Mouse (Mus musculus): Measurements from ENCODE around the gene Clba1.
A peak's percentile ranks its signal among the peaks of the same experiment; 100 is the strongest.
"Not testable (repeated sequence)": the region's sequence is repeated elsewhere in the genome, so short reads cannot be mapped to it uniquely, and the experiment has no call there.

Gene Clba1

GRCm38 (mm10) chr12:112814682-112815470 is 6.1 kb downstream of the Clba1 start:
- no peaks in the 10 kb centered on the region for H3K9me3 ChIP-seq (ENCODE audit: low read length)
- H3K4me1 ChIP-seq (replicated peaks; ENCODE audit: low read depth, low read length), result peaks cover 59% of the 10 kb centered on the region
- peaks cover 12% of the 10 kb centered on the region for H3K27me3 ChIP-seq (ENCODE audit: insufficient read depth, low read length)
- H3K36me3 ChIP-seq (ENCODE audit: insufficient read depth, low read length), result peaks cover 89% of the 10 kb centered on the region
- no peak overlapping the region for H3K4me3 ChIP-seq (replicated peaks; ENCODE audit: low read length)
- TF ChIP-seq POU5F1 (IDR thresholded peaks at IDR 0.05; ENCODE audit: borderline replicate concordance, low read length) (no peak), NANOG (IDR thresholded peaks at IDR 0.05; ENCODE audit: borderline replicate concordance, low read length) (no peak), CTCF (conservative IDR thresholded peaks at IDR 0.05; ENCODE audit: low read length) (no peak)

- Histone ChIP-seq H3K4me1 (replicated peaks; ENCODE audit: low read depth, low read length) (peaks cover 59% of the 10 kb centered on the region), H3K36me3 (ENCODE audit: insufficient read depth, low read length) (peaks cover 97% of the 10 kb centered on the region), H3K9me3 (ENCODE audit: low read length) (no peaks in the 10 kb centered on the region), H3K4me3 (replicated peaks; ENCODE audit: low read length) (no peak overlapping the region), H3K27me3 (ENCODE audit: insufficient read depth, low read length) (no peaks in the 10 kb centered on the region)
- TF ChIP-seq POU5F1 (IDR thresholded peaks at IDR 0.05; ENCODE audit: borderline replicate concordance, low read length) (no peak), CTCF (conservative IDR thresholded peaks at IDR 0.05; ENCODE audit: low read length) (peak; percentile 97)
Observed at GRCm38 (mm10) chr12:112816294-112816693, 7.6 kb downstream of the Clba1 start.

DNA sequence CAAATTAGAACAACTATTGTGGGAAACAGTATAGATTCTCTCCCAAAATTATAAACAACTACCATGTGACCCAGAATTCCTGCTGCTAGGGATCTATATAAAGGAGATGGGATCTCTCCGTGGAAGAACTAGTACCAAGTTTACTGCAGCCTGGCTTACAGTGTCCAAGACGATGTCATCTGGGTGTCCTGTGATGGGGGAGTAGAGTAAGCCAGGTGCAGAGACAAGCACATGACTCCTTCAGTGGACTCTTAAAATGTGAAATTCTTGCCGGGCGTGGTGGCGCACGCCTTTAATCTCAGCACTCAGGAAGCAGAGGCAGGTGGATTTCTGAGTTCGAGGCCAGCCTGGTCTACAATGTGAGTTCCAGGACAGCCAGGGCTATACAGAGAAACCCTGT is 8.1 kb downstream of the Clba1 start:
- H3K4me1 ChIP-seq (replicated peaks; ENCODE audit: low read depth, low read length), result peaks cover 64% of the 10 kb centered on the region
- H3K27me3 ChIP-seq (ENCODE audit: insufficient read depth, low read length); H3K9me3 ChIP-seq (ENCODE audit: low read length); H3K4me3 ChIP-seq (replicated peaks; ENCODE audit: low read length): not testable (repeated sequence)
- H3K36me3 ChIP-seq (ENCODE audit: insufficient read depth, low read length), result peaks cover 98% of the 10 kb centered on the region

DNA sequence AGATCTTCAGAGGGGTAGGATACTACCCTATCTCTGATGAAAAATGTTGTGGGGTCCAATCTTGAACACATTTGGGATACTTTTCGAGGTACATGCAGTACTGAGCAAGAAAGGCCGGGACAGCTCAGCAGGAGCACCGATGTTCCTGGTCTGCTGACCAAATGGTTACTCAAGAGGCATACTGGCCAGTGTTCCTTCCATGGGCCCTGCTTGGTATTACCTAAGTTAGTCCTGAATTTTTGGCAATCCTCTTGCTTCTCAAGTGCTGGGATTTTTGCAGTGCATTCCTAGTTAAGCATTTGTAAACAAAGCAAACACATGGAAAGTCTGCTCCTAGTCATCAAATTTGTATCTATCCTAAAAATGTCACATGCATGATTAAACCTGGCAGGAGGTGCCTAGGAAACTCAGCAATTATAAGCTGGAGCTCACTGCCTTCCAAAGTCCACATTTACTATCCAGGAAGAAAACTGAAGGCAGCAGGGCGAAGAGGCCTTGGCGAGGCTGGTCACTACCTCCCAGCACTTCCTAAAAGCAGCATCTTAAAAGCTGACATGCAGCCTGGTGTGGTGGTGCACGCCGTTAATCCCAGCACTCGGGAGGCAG is 10.4 kb downstream of the Clba1 start:
- Histone ChIP-seq H3K36me3 (ENCODE audit: insufficient read depth, low read length) (peaks cover 96% of the 10 kb centered on the region), H3K9me3 (ENCODE audit: low read length) (no peaks in the 10 kb centered on the region)
- no peak for TF ChIP-seq POU5F1 (IDR thresholded peaks at IDR 0.05; ENCODE audit: borderline replicate concordance, low read length)
- TF ChIP-seq CTCF (conservative IDR thresholded peaks at IDR 0.05; ENCODE audit: low read length), result no peak
- TF ChIP-seq NANOG (IDR thresholded peaks at IDR 0.05; ENCODE audit: borderline replicate concordance, low read length), result no peak

DNA sequence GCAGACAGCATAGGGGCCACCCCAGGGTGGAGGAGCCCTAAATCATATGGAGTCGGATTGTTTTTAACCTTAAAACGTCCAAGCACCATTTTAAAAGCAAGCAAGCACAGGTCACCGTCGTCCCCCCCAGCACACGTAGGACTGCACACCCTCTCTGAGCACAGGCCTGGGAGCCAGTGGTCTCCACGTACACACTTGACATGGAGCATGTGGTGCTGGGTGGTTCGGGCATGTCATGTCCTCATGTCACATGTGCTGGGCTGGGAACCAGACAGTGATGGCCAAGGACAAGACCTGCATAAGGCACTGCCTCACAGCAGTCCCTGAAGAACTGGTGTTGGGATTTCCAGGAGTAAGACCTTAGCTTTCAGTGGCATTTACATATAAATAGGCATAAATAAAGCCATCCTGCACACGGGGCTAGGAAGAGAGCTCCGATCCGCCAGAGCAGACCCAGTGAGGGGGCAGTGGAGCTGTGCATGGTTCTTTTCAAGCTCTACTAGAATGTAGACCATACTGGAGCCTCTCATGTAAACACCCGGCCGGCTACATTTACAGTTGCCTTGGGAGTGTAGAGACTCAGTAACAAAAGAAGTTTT is 11.8 kb downstream of the Clba1 start:
- Histone ChIP-seq H3K4me1 (replicated peaks; ENCODE audit: low read depth, low read length) (peaks cover 86% of the 10 kb centered on the region), H3K36me3 (ENCODE audit: insufficient read depth, low read length) (peaks cover 96% of the 10 kb centered on the region), H3K27me3 (ENCODE audit: insufficient read depth, low read length) (no peaks in the 10 kb centered on the region), H3K4me3 (replicated peaks; ENCODE audit: low read length) (peak overlapping the region; percentile 41), H3K9me3 (ENCODE audit: low read length) (no peaks in the 10 kb centered on the region)
- TF ChIP-seq CTCF (conservative IDR thresholded peaks at IDR 0.05; ENCODE audit: low read length) (no peak), POU5F1 (IDR thresholded peaks at IDR 0.05; ENCODE audit: borderline replicate concordance, low read length) (no peak), NANOG (IDR thresholded peaks at IDR 0.05; ENCODE audit: borderline replicate concordance, low read length) (no peak)

More for the DNA sequence above, 10.4 kb downstream of the Clba1 start:
- Histone ChIP-seq H3K4me1 (replicated peaks; ENCODE audit: low read depth, low read length) (peaks cover 84% of the 10 kb centered on the region), H3K4me3 (replicated peaks; ENCODE audit: low read length) (no peak overlapping the region), H3K27me3 (ENCODE audit: insufficient read depth, low read length) (no peaks in the 10 kb centered on the region)

DNA sequence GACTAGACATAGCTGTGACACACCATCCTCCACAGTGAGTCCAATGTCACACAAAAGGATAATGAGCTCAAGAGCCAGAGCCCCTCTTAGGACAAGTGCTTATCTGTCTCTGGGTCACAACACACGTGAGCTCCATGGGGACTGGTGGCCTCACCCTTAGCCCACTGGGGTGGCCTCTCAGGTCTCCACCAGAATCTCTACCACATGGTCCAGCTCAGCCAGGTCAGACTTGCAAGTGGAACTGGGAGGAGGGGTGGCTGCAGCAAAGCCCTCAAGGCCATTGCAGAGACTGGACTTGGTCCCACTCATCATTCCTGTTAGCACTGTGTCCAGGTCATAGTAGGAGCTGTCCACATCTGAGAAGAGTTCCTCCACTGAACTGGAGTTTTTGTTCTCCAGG is 12.5 kb downstream of the Clba1 start:
- Histone ChIP-seq H3K36me3 (ENCODE audit: insufficient read depth, low read length) (peaks cover 96% of the 10 kb centered on the region), H3K4me1 (replicated peaks; ENCODE audit: low read depth, low read length) (peaks cover 94% of the 10 kb centered on the region), H3K9me3 (ENCODE audit: low read length) (no peaks in the 10 kb centered on the region), H3K4me3 (replicated peaks; ENCODE audit: low read length) (peak overlapping the region; percentile 50), H3K27me3 (ENCODE audit: insufficient read depth, low read length) (no peaks in the 10 kb centered on the region)
- TF ChIP-seq CTCF (conservative IDR thresholded peaks at IDR 0.05; ENCODE audit: low read length) (no peak), NANOG (IDR thresholded peaks at IDR 0.05; ENCODE audit: borderline replicate concordance, low read length) (no peak), POU5F1 (IDR thresholded peaks at IDR 0.05; ENCODE audit: borderline replicate concordance, low read length) (no peak)

GRCm38 (mm10) chr12:112821974-112822373 is 13.2 kb downstream of the Clba1 start:
- peaks cover 96% of the 10 kb centered on the region for H3K36me3 ChIP-seq (ENCODE audit: insufficient read depth, low read length)
- H3K9me3 ChIP-seq (ENCODE audit: low read length), result no peaks in the 10 kb centered on the region
- TF ChIP-seq NANOG (IDR thresholded peaks at IDR 0.05; ENCODE audit: borderline replicate concordance, low read length), result no peak
- no peak for TF ChIP-seq POU5F1 (IDR thresholded peaks at IDR 0.05; ENCODE audit: borderline replicate concordance, low read length)
- TF ChIP-seq CTCF (conservative IDR thresholded peaks at IDR 0.05; ENCODE audit: low read length), result no peak
- peaks cover 98% of the 10 kb centered on the region for H3K4me1 ChIP-seq (replicated peaks; ENCODE audit: low read depth, low read length)
- no peaks in the 10 kb centered on the region for H3K27me3 ChIP-seq (ENCODE audit: insufficient read depth, low read length)
- H3K4me3 ChIP-seq (replicated peaks; ENCODE audit: low read length), result peak overlapping the region; percentile 50

DNA sequence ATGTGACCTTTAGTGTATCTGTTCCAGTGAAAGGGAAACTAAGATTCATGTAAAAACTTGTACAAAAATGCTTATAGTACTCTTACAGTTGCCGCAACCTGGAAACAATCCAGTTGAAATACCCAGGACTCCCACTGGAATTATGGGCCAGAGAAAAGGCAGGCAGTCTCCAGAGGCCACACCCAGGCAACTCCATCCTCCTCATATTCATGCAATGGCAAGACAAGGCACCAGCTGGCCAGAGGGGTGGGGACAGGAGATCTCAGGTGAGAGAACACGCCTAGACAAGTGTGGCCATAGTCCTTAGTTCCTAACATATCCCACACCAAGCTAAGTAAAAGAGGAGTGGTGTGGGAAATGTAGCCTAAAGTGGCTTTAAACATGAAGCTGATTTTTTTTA is 13.9 kb downstream of the Clba1 start:
- TF ChIP-seq NANOG (IDR thresholded peaks at IDR 0.05; ENCODE audit: borderline replicate concordance, low read length) (no peak), CTCF (conservative IDR thresholded peaks at IDR 0.05; ENCODE audit: low read length) (no peak), POU5F1 (IDR thresholded peaks at IDR 0.05; ENCODE audit: borderline replicate concordance, low read length) (no peak)
- Histone ChIP-seq H3K36me3 (ENCODE audit: insufficient read depth, low read length) (peaks cover 96% of the 10 kb centered on the region), H3K4me1 (replicated peaks; ENCODE audit: low read depth, low read length) (peaks cover 99% of the 10 kb centered on the region), H3K4me3 (replicated peaks; ENCODE audit: low read length) (peak overlapping the region; percentile 41; the same call in 1 of the 2 replicates), H3K27me3 (ENCODE audit: insufficient read depth, low read length) (no peaks in the 10 kb centered on the region), H3K9me3 (ENCODE audit: low read length) (no peaks in the 10 kb centered on the region)

Data from E14TG2a.4 (cell line).